Mouse (Mus musculus): ENCODE measurements around the gene Islr.

- no peak for TF ChIP-seq CTCF (conservative IDR thresholded peaks at IDR 0.05; ENCODE audit: low read length)
- TF ChIP-seq POU5F1 (IDR thresholded peaks at IDR 0.05; ENCODE audit: borderline replicate concordance, low read length): no peak
These were observed 75.1 kb downstream of the Islr start for GRCm38 (mm10) chr9:58128926-58129413.
